Mouse (Mus musculus): ENCODE measurements around the gene Lst1.

DNA sequence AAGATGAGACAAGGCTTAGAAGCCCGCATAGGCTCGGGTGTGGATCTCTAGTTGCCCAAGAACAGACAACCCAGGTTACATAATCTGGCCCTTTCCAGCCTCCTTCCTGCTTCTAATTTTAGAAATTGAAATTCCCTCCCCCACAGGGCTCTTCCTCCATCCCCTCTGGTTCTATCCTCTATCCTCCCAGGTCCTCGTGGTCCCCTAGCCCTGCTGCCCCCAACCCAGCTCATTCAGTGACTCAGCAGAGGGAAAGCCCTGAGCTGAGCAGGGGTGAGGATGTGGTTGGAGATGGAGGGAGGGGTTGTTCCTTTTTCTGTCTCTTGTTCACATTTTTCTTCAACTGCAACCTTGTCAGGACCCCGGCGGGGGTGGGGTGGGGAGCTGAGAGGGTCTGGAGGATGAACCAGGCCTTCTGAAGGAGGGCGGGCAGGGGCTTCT lies 31.4 kb upstream of the Lst1 start:
- TF ChIP-seq POLR2A (IDR thresholded peaks at IDR 0.05; ENCODE audit: control insufficient read depth, extremely low read depth, insufficient read depth, low read length, poor library complexity) (no peak), CTCF (IDR thresholded peaks at IDR 0.05; ENCODE audit: borderline replicate concordance, control insufficient read depth, extremely low read depth, insufficient read depth, low read length, poor library complexity) (no peak)
